Mouse (Mus musculus) ES-E14 (cell line): ENCODE data around the gene Naa20.

ENCODE experiments used
- HCFC1 ChIP-seq: IDR thresholded peaks from 2 replicates; pipeline ENCODE4 v1.6.1; 2012; ENCODE audit warnings: low read length, inconsistent platforms, borderline replicate concordance; ENCODE audit not compliant: insufficient read depth
- ZC3H11A ChIP-seq: IDR thresholded peaks from 2 replicates; pipeline ENCODE4 v1.6.1; 2012; ENCODE audit warnings: low read depth, mild to moderate bottlenecking, inconsistent platforms, low read length, borderline replicate concordance
- ZNF384 ChIP-seq: IDR thresholded peaks from 2 replicates; pipeline ENCODE4 v1.6.1; 2012; ENCODE audit warnings: low read depth, low read length, inconsistent platforms

- TF ChIP-seq HCFC1 (no peak), ZNF384 (no peak), ZC3H11A (no peak)
Measured at GRCm38 (mm10) chr2:145936975-145937374, 35.1 kb downstream of the Naa20 start.
